Mouse (Mus musculus) neural tube, embryonic 11.5 days (tissue): Measurements from ENCODE around the gene Tmem88. TPM values are rescaled to one million over a fixed set of nuclear protein-coding genes. Genes with fewer than 3 reads are reported as not detected.

Experiments
- polyA plus RNA-seq: library from polyadenylated mRNA; unstranded; fragments of >200 nt; fragmentation: Nextera tagmentation; extraction: Ambion mirVana; gene quantifications from 2 replicates; pipeline ENCODE4 v1.2.1, GENCODE M21; 2014

Tmem88 gene
- polyA plus RNA-seq, 1 experiment from 2014 or later, result 13.1 TPM

Other genes starting within 250 kb of the Tmem88 start
- not detected in 2 replicates for gene Alox12b, start 241.2 kb downstream of the Tmem88 start, polyA plus RNA-seq
- gene Alox8, start 200.4 kb downstream of the Tmem88 start, polyA plus RNA-seq, result 0.30 TPM in 1 of 2 replicates, not detected in the other
- 0.07 TPM in 1 of 2 replicates, not detected in the other for gene Gucy2e, start 161.2 kb downstream of the Tmem88 start, polyA plus RNA-seq
- 23.5 TPM in 2 replicates for gene Cntrob, start 74.5 kb downstream of the Tmem88 start, polyA plus RNA-seq
- gene Trappc1, start 74.3 kb downstream of the Tmem88 start, polyA plus RNA-seq, result 195 and 215 TPM in 2 replicates
- gene Kcnab3, start 72.0 kb downstream of the Tmem88 start, polyA plus RNA-seq, result 3.1 and 3.6 TPM in 2 replicates
- gene Rnf227, start 57.8 kb downstream of the Tmem88 start, polyA plus RNA-seq, result 27.8 and 28.8 TPM in 2 replicates
- gene Chd3, start 28.8 kb downstream of the Tmem88 start, polyA plus RNA-seq, result 57.3 and 60.1 TPM in 2 replicates
- 125 and 129 TPM in 2 replicates for gene Naa38, start 2.7 kb downstream of the Tmem88 start, polyA plus RNA-seq
- 44.7 and 48.4 TPM in 2 replicates for gene Cyb5d1, start 2.6 kb downstream of the Tmem88 start, polyA plus RNA-seq
- gene Kdm6b, start 15.4 kb upstream of the Tmem88 start, polyA plus RNA-seq, result 37.9 and 42.0 TPM in 2 replicates
- gene Dnah2, start 150.9 kb upstream of the Tmem88 start, polyA plus RNA-seq, result 0.92 and 1.2 TPM in 2 replicates
- gene Efnb3, start 162.0 kb upstream of the Tmem88 start, polyA plus RNA-seq, result 9.6 and 9.7 TPM in 2 replicates
- 34.5 and 34.6 TPM in 2 replicates for gene Wrap53, start 182.0 kb upstream of the Tmem88 start, polyA plus RNA-seq
- 169 and 175 TPM in 2 replicates for gene Trp53, start 182.1 kb upstream of the Tmem88 start, polyA plus RNA-seq
- gene Atp1b2, start 207.7 kb upstream of the Tmem88 start, polyA plus RNA-seq, result 7.2 and 7.7 TPM in 2 replicates
- not detected in 2 replicates for gene Shbg, start 219.7 kb upstream of the Tmem88 start, polyA plus RNA-seq
- gene Sat2, start 223.8 kb upstream of the Tmem88 start, polyA plus RNA-seq, result 14.9 and 19.0 TPM in 2 replicates
- gene Fxr2, start 234.8 kb upstream of the Tmem88 start, polyA plus RNA-seq, result 36.4 and 40.3 TPM in 2 replicates